Mouse (Mus musculus) monocyte, adult 2 months (primary cell): ENCODE data around the gene Ttc23.
A peak's percentile ranks its signal among the peaks of the same experiment; 100 is the strongest.

Experiments
- DNase-seq, 2 experiments: peaks; one replicate each; pipeline ENCODE4 v3.0.0; 2022; ENCODE audit warnings: low spot score in 2 of 2, low read depth in 1 of 2

Gene Ttc23

GRCm38 (mm10) chr7:67732276-67732675 lies 85.1 kb downstream of the Ttc23 start:
- no peak for DNase-seq

DNA sequence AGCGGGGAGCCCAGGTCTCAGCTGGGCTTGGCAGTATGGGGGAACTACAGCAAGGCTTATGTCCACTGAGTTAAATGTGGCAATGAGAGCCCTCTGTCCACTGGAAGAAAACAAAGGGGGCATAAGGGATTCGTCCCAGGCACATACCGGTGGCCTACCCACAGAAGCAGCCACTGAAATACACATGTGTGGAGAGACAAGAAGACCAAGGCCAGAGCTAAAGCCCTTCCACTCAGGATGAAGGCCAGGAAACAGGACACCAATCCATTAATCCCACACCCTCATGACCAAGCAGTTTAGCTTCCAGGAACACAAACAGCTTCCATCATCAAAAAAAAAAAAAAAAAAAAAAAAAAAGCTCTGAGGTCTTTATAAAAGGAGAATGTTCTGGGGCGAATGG lies 93.2 kb downstream of the Ttc23 start:
- no peak for DNase-seq

GRCm38 (mm10) chr7:67740796-67741195 lies 93.6 kb downstream of the Ttc23 start:
- no peak for DNase-seq

GRCm38 (mm10) chr7:67741706-67742105 lies 94.5 kb downstream of the Ttc23 start:
- DNase-seq, result no peak

DNA sequence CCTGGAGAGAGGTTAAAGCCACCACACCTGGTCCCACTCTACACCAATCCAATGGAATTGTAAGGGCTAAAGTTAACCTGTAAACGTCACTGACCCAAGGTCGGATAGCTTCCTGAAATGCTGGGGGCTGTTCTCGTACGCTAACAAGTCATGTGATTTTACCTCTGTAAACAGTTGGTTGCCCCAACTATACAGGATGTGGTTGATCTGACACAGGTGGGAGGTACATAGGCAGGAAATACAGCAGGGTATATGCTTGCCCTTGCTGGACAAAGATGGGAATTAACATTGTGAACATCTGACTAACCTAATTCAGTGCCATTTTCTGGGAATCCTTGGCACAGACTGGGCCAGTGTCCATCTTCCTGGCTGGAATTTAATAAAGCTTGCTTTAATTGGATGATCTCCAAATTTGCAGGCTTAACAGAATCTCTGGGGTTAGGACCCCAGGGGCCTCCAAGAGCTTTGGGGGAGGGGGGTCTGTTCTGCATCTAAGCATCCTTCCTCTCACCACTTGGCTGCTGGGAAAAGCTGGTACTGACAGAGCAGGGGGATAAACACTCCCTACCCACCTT lies 100.6 kb downstream of the Ttc23 start:
- DNase-seq, result no peak

DNA sequence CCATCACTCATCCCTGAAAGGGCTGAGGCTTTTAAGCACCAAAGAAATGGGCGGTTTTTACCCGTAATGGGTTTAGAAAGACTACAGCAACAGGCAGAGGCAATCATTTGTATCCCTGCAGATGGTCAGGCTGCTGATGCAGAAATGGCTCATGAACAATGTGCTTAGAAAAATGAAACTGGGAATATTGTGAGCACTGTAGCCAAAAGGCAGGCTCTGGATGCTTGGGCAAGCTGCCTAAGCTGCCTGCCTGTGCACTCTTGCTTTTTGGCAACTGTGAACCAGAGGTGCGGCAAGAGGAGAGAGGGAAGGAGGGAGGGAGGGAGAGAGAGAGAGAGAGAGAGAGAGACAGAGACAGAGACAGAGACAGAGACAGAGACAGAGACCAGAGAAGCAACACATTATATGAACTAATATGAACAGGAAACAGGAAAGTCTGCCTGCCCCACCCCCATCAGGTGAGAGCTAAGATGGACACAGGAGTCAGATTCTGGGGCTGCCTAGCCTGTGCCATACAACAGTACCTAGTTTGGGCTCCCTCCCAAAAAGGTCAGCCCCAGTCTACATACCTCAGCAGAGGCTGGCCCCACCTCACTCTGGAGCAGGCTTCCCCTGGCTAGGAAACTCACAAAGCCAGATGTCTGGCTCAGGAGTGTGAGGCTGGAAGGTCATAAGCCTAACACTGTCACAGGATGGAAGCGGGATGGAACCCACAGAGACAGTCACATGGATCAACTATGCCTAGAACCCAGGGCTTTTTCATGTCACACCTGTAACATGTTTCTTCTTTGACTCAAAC lies 102.4 kb downstream of the Ttc23 start:
- no peak for DNase-seq

DNA sequence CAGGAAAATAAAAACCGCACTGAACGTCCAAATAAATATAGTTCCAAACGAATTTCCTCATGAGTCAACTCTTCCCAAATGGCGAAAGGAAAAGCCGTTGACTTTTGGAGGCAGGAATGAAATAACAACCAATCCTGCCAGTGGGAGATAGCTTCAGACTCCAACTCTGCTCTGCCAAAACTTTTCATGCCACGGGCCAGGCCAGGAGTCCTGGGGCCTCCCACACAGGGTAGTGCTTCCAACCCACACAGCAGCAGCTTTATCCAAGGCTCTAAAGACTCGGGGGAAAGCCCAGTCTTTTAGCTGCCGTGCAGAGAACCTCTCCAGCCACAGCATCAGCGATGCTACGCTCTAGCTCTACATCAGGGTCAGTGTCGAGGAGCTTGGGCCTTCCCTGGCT lies 107.4 kb downstream of the Ttc23 start:
- no peak for DNase-seq

- no peak for DNase-seq
These were observed 108.2 kb downstream of the Ttc23 start for GRCm38 (mm10) chr7:67755366-67755765.

GRCm38 (mm10) chr7:67756636-67757035 lies 109.4 kb downstream of the Ttc23 start:
- DNase-seq, result no peak

- no peak for DNase-seq
These were observed 111.3 kb downstream of the Ttc23 start for GRCm38 (mm10) chr7:67758506-67758857.

GRCm38 (mm10) chr7:67758858-67759628 lies 111.8 kb downstream of the Ttc23 start:
- no peak for DNase-seq

DNA sequence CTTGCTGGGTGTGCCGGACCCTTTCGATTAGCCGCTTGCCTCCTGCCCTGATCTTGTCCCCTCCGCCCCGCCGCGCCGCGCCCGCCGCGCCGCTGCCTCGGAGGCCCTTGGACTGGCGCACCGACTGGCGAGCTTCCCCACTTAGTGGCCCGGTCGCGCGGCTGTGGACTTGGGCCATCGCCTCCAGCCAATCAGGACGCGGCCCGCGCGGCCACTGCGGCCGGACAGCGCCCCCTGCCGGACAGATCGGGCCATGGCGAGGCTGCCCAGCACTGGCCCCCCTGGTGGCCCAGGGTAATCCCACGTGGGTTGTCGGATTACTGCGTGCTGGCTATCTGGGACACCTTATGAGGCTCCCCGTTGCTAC lies 112.4 kb downstream of the Ttc23 start, which contains the start of gene Synm:
TSS of gene Synm (minus strand) at position 114 of the 367 bp plus-strand sequence.
- peak; percentile 42 to 46 for DNase-seq

DNA sequence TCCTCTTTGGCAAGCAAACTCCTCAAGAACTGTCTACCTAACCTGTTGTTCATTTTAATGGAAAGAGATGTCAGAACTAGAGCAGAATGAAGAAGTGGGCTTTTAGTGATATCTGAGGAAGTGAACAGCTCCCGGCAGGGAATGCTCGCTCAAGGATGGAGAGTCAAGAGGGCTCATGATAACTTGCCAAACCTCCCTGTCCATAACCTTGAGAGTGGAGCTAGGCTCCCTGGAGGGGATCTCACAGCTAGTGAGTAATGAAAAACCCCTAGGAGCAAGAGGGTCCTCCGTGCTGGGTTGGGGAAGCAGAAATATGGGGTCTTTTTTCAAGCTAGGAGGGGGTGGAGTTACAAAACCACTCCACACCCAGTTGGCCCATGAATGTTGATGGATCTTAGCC lies 116.4 kb downstream of the Ttc23 start:
- no peak for DNase-seq

DNA sequence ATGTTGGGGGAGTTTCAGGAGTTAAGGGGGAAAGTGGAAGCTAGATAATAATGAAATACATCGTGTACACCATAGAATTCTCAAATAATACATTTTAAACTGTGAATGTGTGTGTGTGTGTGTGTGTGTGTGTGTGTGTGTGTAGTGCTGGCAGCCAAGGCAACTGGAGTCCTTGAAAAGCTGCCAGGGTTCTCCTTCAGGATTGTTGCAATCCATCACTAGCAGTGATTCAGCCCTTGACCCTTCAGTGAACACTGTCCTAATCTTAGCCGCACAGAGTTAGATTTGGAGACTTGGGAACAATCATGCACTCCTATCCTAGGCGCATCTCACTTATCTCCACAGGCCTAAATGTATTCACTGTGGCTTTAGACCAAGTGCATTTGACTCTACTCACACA lies 120.9 kb downstream of the Ttc23 start:
- DNase-seq, result no peak

DNA sequence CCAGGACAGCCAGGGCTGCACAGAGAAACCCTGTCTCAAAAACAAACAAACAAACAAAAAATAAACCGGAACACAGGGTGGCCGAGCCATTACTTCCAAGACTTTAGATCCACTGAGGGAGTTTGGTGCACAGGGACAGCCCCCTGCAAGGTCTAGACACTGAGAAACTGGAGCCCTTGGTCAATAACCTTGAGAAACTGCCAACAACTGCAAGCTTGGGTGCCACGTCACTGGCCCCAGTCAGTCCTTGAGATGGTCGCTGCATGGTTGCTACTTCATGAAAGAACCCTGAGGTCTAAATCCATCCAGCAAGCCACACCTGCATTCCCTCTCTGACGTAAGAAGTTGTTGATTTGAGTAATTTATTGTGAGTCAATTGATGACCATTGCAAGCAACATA lies 122.3 kb downstream of the Ttc23 start:
- no peak for DNase-seq

- DNase-seq, result no peak
These were observed 125.0 kb downstream of the Ttc23 start for GRCm38 (mm10) chr7:67772231-67772630.

DNA sequence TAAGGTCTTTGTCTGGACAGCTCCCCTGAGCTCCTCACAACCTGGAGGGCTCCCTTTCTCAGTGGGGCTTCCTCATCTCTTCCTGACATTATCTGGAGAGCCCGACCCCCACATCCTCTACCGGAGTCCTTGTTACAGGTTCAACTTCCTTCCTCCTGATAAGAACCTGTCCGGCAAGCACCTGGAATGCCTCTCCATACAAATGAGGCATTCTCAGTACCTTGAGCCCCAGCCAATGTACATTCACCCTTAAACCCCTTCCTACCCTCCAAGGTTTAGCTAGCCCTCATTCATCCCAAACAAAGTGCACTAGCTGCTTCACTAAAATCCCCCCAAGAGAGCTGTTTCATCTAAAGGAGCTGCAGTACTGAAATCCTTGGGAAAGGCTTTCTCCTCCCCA lies 128.4 kb downstream of the Ttc23 start:
- DNase-seq, result no peak

GRCm38 (mm10) chr7:67776636-67777305 lies 129.6 kb downstream of the Ttc23 start:
- DNase-seq, result no peak

DNA sequence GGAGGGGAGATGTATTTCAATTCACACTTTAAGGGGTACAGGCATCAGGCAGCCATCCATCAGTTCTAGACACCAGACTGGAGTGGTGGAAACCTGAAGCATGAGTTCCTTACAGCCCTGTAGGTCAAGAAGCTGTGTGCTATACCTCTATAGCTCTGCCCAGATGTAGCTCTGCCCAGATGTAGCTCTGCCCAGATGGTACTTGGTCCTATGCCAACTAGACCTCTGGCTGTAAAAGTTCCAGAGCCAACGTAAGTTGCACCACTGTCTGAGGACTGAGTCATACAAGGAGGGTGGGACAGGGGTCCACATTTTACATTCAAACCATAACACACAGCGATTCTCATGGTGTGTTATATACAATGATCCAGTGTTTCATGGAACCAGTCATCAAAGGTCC lies 140.7 kb downstream of the Ttc23 start:
- DNase-seq, result no peak

DNA sequence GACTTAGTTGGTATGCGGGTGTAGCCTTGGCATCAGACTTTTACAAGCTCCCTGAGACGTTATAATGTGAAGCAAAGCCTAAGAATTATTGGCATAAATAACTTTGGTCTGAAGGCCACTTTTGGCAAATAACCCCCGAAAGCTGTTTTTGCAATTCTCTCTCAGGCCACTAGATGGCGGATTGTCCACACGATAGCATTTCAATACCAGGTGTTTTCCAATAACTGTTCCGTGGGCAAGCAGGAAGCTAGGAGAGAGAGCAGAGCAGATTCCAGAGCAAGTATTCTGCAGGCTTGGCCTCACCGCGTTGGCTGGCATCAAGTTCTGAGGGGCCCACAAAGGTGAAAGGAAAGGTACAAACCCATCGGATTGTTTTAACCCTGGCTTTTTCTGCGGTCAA lies 141.5 kb downstream of the Ttc23 start:
- peak in 1 of 2 experiments; percentile 13 for DNase-seq

- no peak for DNase-seq
These were observed 144.0 kb downstream of the Ttc23 start for GRCm38 (mm10) chr7:67791256-67791655.

DNA sequence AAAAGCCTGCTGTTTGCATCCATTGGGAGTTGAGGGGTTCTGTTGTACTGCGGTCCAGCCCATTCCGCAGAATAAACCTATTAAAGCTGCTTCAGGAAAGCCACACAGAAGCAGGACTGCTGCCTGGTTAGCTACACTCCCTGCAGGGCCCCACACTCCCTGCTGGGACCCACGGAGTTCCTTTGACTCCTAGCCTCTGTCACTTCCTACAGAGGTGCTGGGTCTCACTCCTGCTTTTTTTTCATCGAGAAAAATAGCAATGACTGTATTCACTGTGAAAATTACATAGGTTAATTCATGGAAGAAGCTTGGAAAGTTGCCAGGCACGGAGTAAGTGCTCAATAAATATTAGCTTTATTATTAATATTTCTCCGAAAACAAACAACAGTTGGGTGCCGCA lies 146.2 kb downstream of the Ttc23 start:
- no peak for DNase-seq
